Mouse (Mus musculus) midbrain, embryonic 11.5 days (tissue): ENCODE data around the gene Olfr1416. TPM values are rescaled to one million over a fixed set of nuclear protein-coding genes. Genes with fewer than 3 reads are reported as not detected.
A peak's percentile ranks its signal among the peaks of the same experiment; 100 is the strongest.
"Not testable (repeated sequence)": the region's sequence is repeated elsewhere in the genome, so short reads cannot be mapped to it uniquely, and the experiment has no call there.

ENCODE experiments used
- ATAC-seq: fragments of 200-750 bp; cut with Nextera tagmentation; 2 replicates; pipeline ENCODE4 v1.8.0; 2017; ENCODE audit warnings: moderate TSS enrichment, moderate library complexity; ENCODE audit not compliant: low FRiP score
- DNase-seq: peaks from one replicate; pipeline ENCODE4 v3.0.0; 2015; ENCODE audit warnings: low spot score; ENCODE audit errors: missing footprints
- H3K27ac ChIP-seq: fragments of 300-500 bp; sonication (generic); 2 replicates; pipeline ENCODE4 v1.5.1; 2014; ENCODE audit warnings: low read depth, low read length
- H3K27me3 ChIP-seq: fragments of 300-500 bp; sonication (generic); 2 replicates; pipeline ENCODE4 v1.6.1; 2014; ENCODE audit warnings: mild to moderate bottlenecking, low read length, moderate library complexity, mixed read lengths; ENCODE audit not compliant: control insufficient read depth, insufficient read depth
- H3K36me3 ChIP-seq: fragments of 300-500 bp; sonication (generic); 2 replicates; pipeline ENCODE4 v1.6.1; 2014; ENCODE audit warnings: mild to moderate bottlenecking, low read length, moderate library complexity, mixed read lengths; ENCODE audit not compliant: control insufficient read depth, insufficient read depth
- H3K4me1 ChIP-seq: fragments of 300-500 bp; sonication (generic); 2 replicates; pipeline ENCODE4 v1.6.1; 2014; ENCODE audit warnings: low read length; ENCODE audit not compliant: control insufficient read depth, insufficient read depth
- H3K4me2 ChIP-seq: fragments of 300-500 bp; sonication (generic); 2 replicates; pipeline ENCODE4 v1.6.1; 2014; ENCODE audit warnings: mild to moderate bottlenecking, moderate library complexity
- H3K4me3 ChIP-seq: fragments of 300-500 bp; sonication (generic); 2 replicates; pipeline ENCODE4 v1.5.1; 2014; ENCODE audit warnings: low read depth, low read length
- H3K9ac ChIP-seq: fragments of 300-500 bp; sonication (generic); 2 replicates; pipeline ENCODE4 v1.6.1; 2014; ENCODE audit warnings: low read length
- H3K9me3 ChIP-seq: fragments of 300-500 bp; sonication (generic); 2 replicates; pipeline ENCODE4 v1.6.1; 2016; ENCODE audit warnings: low read length; ENCODE audit not compliant: control insufficient read depth
- WGBS: fragments of 180-500 bp; shearing (Covaris S2); extraction: QIAGEN DNeasy Blood & Tissue Kit; methylation state at CpG from one replicate; pipeline ENCODE4 v1.1.7; 2014; 5-methylcytosine and 5-hydroxymethylcytosine counted together
- polyA plus RNA-seq: library from polyadenylated mRNA; unstranded; fragments of >200 nt; fragmentation: Nextera tagmentation; extraction: Ambion mirVana; gene quantifications from 2 replicates; pipeline ENCODE4 v1.2.1, GENCODE M21; 2014

Olfr1416 gene
- polyA plus RNA-seq, result not detected in 2 replicates

GRCm38 (mm10) chr1:92485013-92485412 lies at the start of gene Olfr1416:
TSS of gene Olfr1416 (minus strand) at chr1:92485113.
- H3K27ac ChIP-seq, result no peak within 1 kb of the TSS
- DNase-seq, result no peak
- no peak for ATAC-seq
- H3K4me2 ChIP-seq, result no peak within 1 kb of the TSS
- no peak within 1 kb of the TSS for H3K4me3 ChIP-seq
- H3K9ac ChIP-seq, result no peak within 1 kb of the TSS
- no peaks in the 10 kb centered on the region; the same call in 1 of the 2 replicates for H3K9me3 ChIP-seq
- no peaks in the 10 kb centered on the region for H3K27me3 ChIP-seq
- H3K36me3 ChIP-seq, result no peaks in the 10 kb centered on the region
- no peaks in the 10 kb centered on the region for H3K4me1 ChIP-seq

GRCm38 (mm10) chr1:92523764-92524163 lies 38.9 kb upstream of the Olfr1416 start:
- no peaks in the 10 kb centered on the region for H3K27me3 ChIP-seq
- no peak overlapping the region for H3K4me2 ChIP-seq
- H3K36me3 ChIP-seq, result no peaks in the 10 kb centered on the region
- WGBS, result 90% methylated on average over 3 of the region's 3 CpGs
- no peak overlapping the region for H3K27ac ChIP-seq
- no peaks in the 10 kb centered on the region for H3K9me3 ChIP-seq
- no peak overlapping the region for H3K9ac ChIP-seq
- no peak for DNase-seq
- H3K4me3 ChIP-seq, result no peak overlapping the region
- no peak for ATAC-seq
- H3K4me1 ChIP-seq, result no peaks in the 10 kb centered on the region

- ATAC-seq, result 0 out of 2 replicates have a peak, but pooled peaks have one; percentile 19
- Histone ChIP-seq H3K4me3 (no peak overlapping the region), H3K4me1 (no peaks in the 10 kb centered on the region), H3K9me3 (no peaks in the 10 kb centered on the region), H3K9ac (no peak overlapping the region), H3K27ac (no peak overlapping the region), H3K4me2 (no peak overlapping the region), H3K36me3 (no peaks in the 10 kb centered on the region), H3K27me3 (no peaks in the 10 kb centered on the region)
- WGBS, result 20% methylated on average over 10 of the region's 10 CpGs
- peak; percentile 90 for DNase-seq
These were observed 36.5 kb upstream of the Olfr1416 start for GRCm38 (mm10) chr1:92521376-92521775.

- no peak overlapping the region for H3K4me3 ChIP-seq
- no peaks in the 10 kb centered on the region for H3K9me3 ChIP-seq
- ATAC-seq (no peak), DNase-seq (no peak)
- no peaks in the 10 kb centered on the region for H3K4me1 ChIP-seq
- no peaks in the 10 kb centered on the region for H3K36me3 ChIP-seq
- H3K4me2 ChIP-seq, result no peak overlapping the region
- no peak overlapping the region for H3K9ac ChIP-seq
- 94% methylated on average over 6 of the region's 6 CpGs for WGBS
- no peaks in the 10 kb centered on the region for H3K27me3 ChIP-seq
- no peak overlapping the region for H3K27ac ChIP-seq
These were observed 34.1 kb upstream of the Olfr1416 start for GRCm38 (mm10) chr1:92519046-92519445.

GRCm38 (mm10) chr1:92518561-92518960 lies 33.6 kb upstream of the Olfr1416 start, which contains the start of gene Olfr1414:
TSS of gene Olfr1414 (minus strand) at chr1:92518661.
- ATAC-seq (no peak), DNase-seq (no peak)
- no peak within 1 kb of the TSS for H3K27ac ChIP-seq
- H3K4me3 ChIP-seq, result no peak within 1 kb of the TSS
- no peak within 1 kb of the TSS for H3K9ac ChIP-seq
- H3K9me3 ChIP-seq, result no peaks in the 10 kb centered on the region
- no peak within 1 kb of the TSS for H3K4me2 ChIP-seq
- H3K4me1 ChIP-seq, result no peaks in the 10 kb centered on the region
- no peaks in the 10 kb centered on the region for H3K36me3 ChIP-seq
- no peaks in the 10 kb centered on the region for H3K27me3 ChIP-seq
- 90% methylated on average over 3 of the region's 3 CpGs for WGBS

- no peak overlapping the region for H3K4me2 ChIP-seq
- no peak overlapping the region for H3K4me3 ChIP-seq
- no peaks in the 10 kb centered on the region for H3K9me3 ChIP-seq
- 88% methylated on average over 11 of the region's 11 CpGs for WGBS
- H3K4me1 ChIP-seq, result no peaks in the 10 kb centered on the region
- no peaks in the 10 kb centered on the region for H3K27me3 ChIP-seq
- H3K36me3 ChIP-seq, result no peaks in the 10 kb centered on the region
- no peak overlapping the region for H3K27ac ChIP-seq
- no peak overlapping the region for H3K9ac ChIP-seq
- ATAC-seq (no peak), DNase-seq (no peak)
These were observed 30.5 kb upstream of the Olfr1416 start for GRCm38 (mm10) chr1:92515390-92515789.

GRCm38 (mm10) chr1:92511646-92512045 lies 26.7 kb upstream of the Olfr1416 start:
- not testable (repeated sequence) for H3K4me3 ChIP-seq, H3K4me2 ChIP-seq, H3K27me3 ChIP-seq, DNase-seq, H3K36me3 ChIP-seq, H3K9me3 ChIP-seq, H3K9ac ChIP-seq, ATAC-seq, H3K4me1 ChIP-seq, H3K27ac ChIP-seq
- WGBS, result 90% methylated on average over 4 of the region's 5 CpGs

- no peak within 1 kb of the TSS for H3K4me2 ChIP-seq
- DNase-seq (no peak), ATAC-seq (no peak)
- no peaks in the 10 kb centered on the region for H3K9me3 ChIP-seq
- H3K27ac ChIP-seq, result no peak within 1 kb of the TSS
- no peaks in the 10 kb centered on the region for H3K36me3 ChIP-seq
- H3K4me1 ChIP-seq, result no peaks in the 10 kb centered on the region
- no peak within 1 kb of the TSS for H3K4me3 ChIP-seq
- no peak within 1 kb of the TSS for H3K9ac ChIP-seq
- 92% methylated on average over 2 of the region's 2 CpGs for WGBS
- no peaks in the 10 kb centered on the region for H3K27me3 ChIP-seq
These were observed 11.1 kb upstream of the Olfr1416 start, which contains the start of gene Olfr1415 for GRCm38 (mm10) chr1:92496001-92496400. TSS of gene Olfr1415 (minus strand) at chr1:92496101.

GRCm38 (mm10) chr1:92474066-92474578 lies 10.8 kb downstream of the Olfr1416 start:
- WGBS, result 8% methylated on average over 10 of the region's 10 CpGs
- Histone ChIP-seq H3K4me3 (peak overlapping the region; percentile 94), H3K4me2 (peak overlapping the region; percentile 69), H3K9ac (peak overlapping the region; percentile 94), H3K9me3 (no peaks in the 10 kb centered on the region), H3K4me1 (peaks cover 7% of the 10 kb centered on the region; the same call in 1 of the 2 replicates), H3K36me3 (peaks cover 2% of the 10 kb centered on the region; the same call in 1 of the 2 replicates), H3K27ac (no peak overlapping the region), H3K27me3 (no peaks in the 10 kb centered on the region)
- ATAC-seq (peak; percentile 67), DNase-seq (peak; percentile 92)
